Mouse (Mus musculus) limb, embryonic 10.5 days (tissue): ENCODE results near the gene Nek11. TPM values are rescaled to one million over a fixed set of nuclear protein-coding genes. Genes with fewer than 3 reads are reported as not detected.

Experiments
- DNase-seq: peaks from one replicate; pipeline ENCODE4 v3.0.0-alpha.2; 2017; ENCODE audit warnings: low spot score
- H3K27ac ChIP-seq: fragments of 300-500 bp; sonication (generic); 2 replicates; pipeline ENCODE4 v1.5.1; 2016; ENCODE audit warnings: mild to moderate bottlenecking
- H3K27me3 ChIP-seq: fragments of 300-500 bp; sonication (generic); 2 replicates; pipeline ENCODE4 v1.6.1; 2016; ENCODE audit warnings: low read depth, mild to moderate bottlenecking; ENCODE audit not compliant: poor library complexity, severe bottlenecking
- H3K36me3 ChIP-seq: fragments of 300-500 bp; sonication (generic); 2 replicates; pipeline ENCODE4 v1.6.1; 2016; ENCODE audit warnings: mild to moderate bottlenecking, moderate library complexity
- H3K4me1 ChIP-seq: fragments of 300-500 bp; sonication (generic); 2 replicates; pipeline ENCODE4 v1.6.1; 2016
- H3K4me3 ChIP-seq: fragments of 300-500 bp; sonication (generic); 2 replicates; pipeline ENCODE4 v1.5.1; 2016; ENCODE audit warnings: mild to moderate bottlenecking, moderate library complexity
- H3K9me3 ChIP-seq: fragments of 300-500 bp; sonication (generic); replicated peaks from 2 replicates; pipeline ENCODE4 v1.6.1; 2016; ENCODE audit warnings: mild to moderate bottlenecking
- WGBS: fragments of 180-500 bp; shearing (Covaris S2); methylation state at CpG from one replicate; pipeline ENCODE4 v1.1.7; 2016; 5-methylcytosine and 5-hydroxymethylcytosine counted together
- polyA plus RNA-seq: library from polyadenylated mRNA; unstranded; fragments of >200 nt; fragmentation: Nextera tagmentation; extraction: Ambion mirVana; gene quantifications from 2 replicates; pipeline ENCODE4 v1.2.1, GENCODE M21; 2016

The Nek11 gene
- polyA plus RNA-seq, 1 experiment from 2014 or later = 0.18 TPM

- 83% methylated on average over 3 of the region's 3 CpGs for WGBS
- Histone ChIP-seq H3K36me3 (no peaks in the 10 kb centered on the region), H3K4me3 (no peak overlapping the region), H3K4me1 (no peaks in the 10 kb centered on the region), H3K9me3 (no peaks in the 10 kb centered on the region), H3K27me3 (no peaks in the 10 kb centered on the region), H3K27ac (no peak overlapping the region)
- DNase-seq = no peak
These were observed 93.1 kb downstream of the Nek11 start for GRCm38 (mm10) chr9:105302230-105302629.

GRCm38 (mm10) chr9:105301396-105301795 lies 93.9 kb downstream of the Nek11 start:
- H3K4me1 ChIP-seq = no peaks in the 10 kb centered on the region
- DNase-seq = no peak
- no peak overlapping the region for H3K27ac ChIP-seq
- H3K27me3 ChIP-seq = no peaks in the 10 kb centered on the region
- WGBS = 98% methylated on average over 1 of the region's 1 CpGs
- H3K9me3 ChIP-seq = no peaks in the 10 kb centered on the region
- no peak overlapping the region for H3K4me3 ChIP-seq
- no peaks in the 10 kb centered on the region for H3K36me3 ChIP-seq

GRCm38 (mm10) chr9:105300738-105301325 lies 94.5 kb downstream of the Nek11 start:
- no peaks in the 10 kb centered on the region for H3K9me3 ChIP-seq
- H3K4me1 ChIP-seq = no peaks in the 10 kb centered on the region
- H3K27me3 ChIP-seq = no peaks in the 10 kb centered on the region
- DNase-seq = no peak
- H3K27ac ChIP-seq = no peak overlapping the region
- H3K36me3 ChIP-seq = no peaks in the 10 kb centered on the region
- H3K4me3 ChIP-seq = no peak overlapping the region
- 88% methylated on average over 2 of the region's 2 CpGs for WGBS

DNA sequence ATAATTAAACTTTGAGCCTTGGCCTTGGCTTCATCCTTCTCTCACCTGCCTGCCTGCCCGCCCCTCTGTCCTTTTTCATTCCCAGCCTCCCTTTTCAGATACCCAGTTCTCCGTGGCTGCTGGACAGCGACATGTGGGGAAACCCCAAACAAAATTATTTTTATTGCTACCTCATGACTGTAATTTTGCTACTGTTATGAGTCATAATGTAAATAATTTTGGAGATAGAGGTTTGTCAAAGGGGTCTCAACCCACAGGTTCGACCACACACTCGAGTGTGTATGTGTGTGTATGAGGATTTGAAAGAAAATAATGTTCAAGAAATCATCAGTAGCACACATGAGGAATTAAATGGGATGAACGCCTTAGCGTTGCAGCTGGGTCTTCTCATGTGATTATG lies 110.7 kb downstream of the Nek11 start:
- no peaks in the 10 kb centered on the region for H3K9me3 ChIP-seq
- H3K36me3 ChIP-seq = no peaks in the 10 kb centered on the region
- WGBS = 37% methylated on average over 7 of the region's 7 CpGs
- H3K4me3 ChIP-seq = no peak overlapping the region
- H3K4me1 ChIP-seq = no peaks in the 10 kb centered on the region
- no peaks in the 10 kb centered on the region for H3K27me3 ChIP-seq
- no peak overlapping the region for H3K27ac ChIP-seq
- no peak for DNase-seq

GRCm38 (mm10) chr9:105282725-105283124 lies 112.6 kb downstream of the Nek11 start:
- no peaks in the 10 kb centered on the region for H3K9me3 ChIP-seq
- no peak overlapping the region for H3K4me3 ChIP-seq
- 35% methylated on average over 4 of the region's 4 CpGs for WGBS
- no peaks in the 10 kb centered on the region for H3K36me3 ChIP-seq
- H3K27ac ChIP-seq = no peak overlapping the region
- H3K27me3 ChIP-seq = no peaks in the 10 kb centered on the region
- DNase-seq = peak; percentile 65
- no peaks in the 10 kb centered on the region for H3K4me1 ChIP-seq

DNA sequence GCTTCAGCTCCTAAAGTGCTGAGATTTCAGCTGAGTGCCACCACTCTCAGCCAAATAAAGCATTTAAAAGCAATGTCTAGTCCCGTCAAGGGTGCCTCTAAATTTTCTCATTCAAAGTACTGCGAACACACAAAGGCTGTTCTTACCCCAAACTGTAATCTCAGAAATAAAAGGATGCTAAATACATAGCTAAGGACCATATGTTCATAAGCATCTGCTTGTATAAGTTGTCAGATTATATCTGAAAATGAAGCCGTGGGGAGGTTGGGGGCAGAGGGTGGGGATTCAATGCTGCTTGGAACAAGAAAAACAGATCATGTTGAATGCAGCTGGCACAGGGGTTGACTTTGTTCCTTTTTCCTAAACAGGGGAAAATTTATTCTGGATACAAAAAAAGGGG lies 120.4 kb downstream of the Nek11 start:
- Histone ChIP-seq H3K4me1 (no peaks in the 10 kb centered on the region), H3K36me3 (no peaks in the 10 kb centered on the region), H3K9me3 (no peaks in the 10 kb centered on the region), H3K27me3 (no peaks in the 10 kb centered on the region), H3K4me3 (no peak overlapping the region), H3K27ac (no peak overlapping the region)
- WGBS = 87% methylated on average over 3 of the region's 3 CpGs
- no peak for DNase-seq

- Histone ChIP-seq H3K4me3 (no peak overlapping the region), H3K27me3 (no peaks in the 10 kb centered on the region), H3K36me3 (no peaks in the 10 kb centered on the region), H3K4me1 (no peaks in the 10 kb centered on the region), H3K9me3 (no peaks in the 10 kb centered on the region), H3K27ac (no peak overlapping the region)
- WGBS = 75% methylated on average over 6 of the region's 6 CpGs
- no peak for DNase-seq
These were observed 121.0 kb downstream of the Nek11 start for GRCm38 (mm10) chr9:105274286-105274685.

DNA sequence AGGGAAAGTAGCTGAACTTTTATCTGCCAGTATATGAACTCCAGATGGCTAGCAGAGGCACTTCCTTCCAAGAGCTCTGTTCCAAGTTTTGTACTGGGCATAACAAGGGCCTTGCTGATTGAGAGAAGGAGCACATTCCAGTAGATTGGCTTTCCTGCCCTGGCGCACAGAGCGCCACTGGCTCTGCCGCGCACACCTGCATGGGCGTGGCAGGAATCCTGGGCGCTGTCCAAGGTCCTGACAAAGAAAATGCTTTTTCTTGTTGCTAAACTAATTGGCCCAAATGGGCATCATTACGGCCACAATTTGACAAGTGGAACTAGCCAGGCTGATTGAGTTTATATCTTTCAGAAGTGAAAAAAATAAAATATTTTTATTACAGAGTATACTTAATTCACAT lies 123.1 kb downstream of the Nek11 start:
- no peaks in the 10 kb centered on the region for H3K9me3 ChIP-seq
- no peak overlapping the region for H3K27ac ChIP-seq
- no peak overlapping the region for H3K4me3 ChIP-seq
- peak; percentile 72 for DNase-seq
- no peaks in the 10 kb centered on the region for H3K27me3 ChIP-seq
- no peaks in the 10 kb centered on the region for H3K4me1 ChIP-seq
- WGBS = 12% methylated on average over 7 of the region's 7 CpGs
- H3K36me3 ChIP-seq = no peaks in the 10 kb centered on the region

- no peaks in the 10 kb centered on the region for H3K4me1 ChIP-seq
- DNase-seq = no peak
- no peaks in the 10 kb centered on the region for H3K9me3 ChIP-seq
- no peaks in the 10 kb centered on the region for H3K36me3 ChIP-seq
- no peak overlapping the region for H3K27ac ChIP-seq
- no peak overlapping the region for H3K4me3 ChIP-seq
- H3K27me3 ChIP-seq = no peaks in the 10 kb centered on the region
- 67% methylated on average over 2 of the region's 2 CpGs for WGBS
These were observed 132.2 kb downstream of the Nek11 start for GRCm38 (mm10) chr9:105263140-105263539.

DNA sequence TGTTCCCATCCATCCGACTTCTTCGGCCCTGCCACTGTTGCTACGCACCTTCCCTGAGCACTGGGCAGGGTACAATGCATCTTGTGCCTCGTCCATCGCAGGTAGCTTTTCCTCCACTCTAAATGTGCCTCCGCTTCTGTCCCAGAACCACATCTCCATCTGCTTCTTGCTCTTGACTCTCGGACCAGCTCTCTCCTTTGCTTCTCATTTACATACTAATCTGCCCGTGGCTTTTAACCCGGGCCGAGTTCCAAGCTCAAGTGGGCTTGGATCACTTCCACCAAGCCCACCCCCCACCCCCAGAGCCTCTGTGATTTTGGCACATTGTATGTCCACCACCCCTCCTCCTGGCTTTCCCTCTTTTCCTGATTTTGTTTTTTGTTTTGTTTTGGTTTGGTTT lies 137.7 kb downstream of the Nek11 start:
- no peak for DNase-seq
- Histone ChIP-seq H3K4me3 (no peak overlapping the region), H3K27ac (no peak overlapping the region), H3K27me3 (no peaks in the 10 kb centered on the region), H3K9me3 (no peaks in the 10 kb centered on the region), H3K4me1 (no peaks in the 10 kb centered on the region), H3K36me3 (no peaks in the 10 kb centered on the region)
- WGBS = 87% methylated on average over 10 of the region's 10 CpGs

GRCm38 (mm10) chr9:105254076-105254475 lies 141.2 kb downstream of the Nek11 start:
- DNase-seq = no peak
- H3K4me3 ChIP-seq = no peak overlapping the region
- H3K27me3 ChIP-seq = no peaks in the 10 kb centered on the region
- H3K27ac ChIP-seq = no peak overlapping the region
- no peaks in the 10 kb centered on the region for H3K9me3 ChIP-seq
- H3K4me1 ChIP-seq = no peaks in the 10 kb centered on the region
- H3K36me3 ChIP-seq = no peaks in the 10 kb centered on the region
- 96% methylated on average over 1 of the region's 1 CpGs for WGBS

DNA sequence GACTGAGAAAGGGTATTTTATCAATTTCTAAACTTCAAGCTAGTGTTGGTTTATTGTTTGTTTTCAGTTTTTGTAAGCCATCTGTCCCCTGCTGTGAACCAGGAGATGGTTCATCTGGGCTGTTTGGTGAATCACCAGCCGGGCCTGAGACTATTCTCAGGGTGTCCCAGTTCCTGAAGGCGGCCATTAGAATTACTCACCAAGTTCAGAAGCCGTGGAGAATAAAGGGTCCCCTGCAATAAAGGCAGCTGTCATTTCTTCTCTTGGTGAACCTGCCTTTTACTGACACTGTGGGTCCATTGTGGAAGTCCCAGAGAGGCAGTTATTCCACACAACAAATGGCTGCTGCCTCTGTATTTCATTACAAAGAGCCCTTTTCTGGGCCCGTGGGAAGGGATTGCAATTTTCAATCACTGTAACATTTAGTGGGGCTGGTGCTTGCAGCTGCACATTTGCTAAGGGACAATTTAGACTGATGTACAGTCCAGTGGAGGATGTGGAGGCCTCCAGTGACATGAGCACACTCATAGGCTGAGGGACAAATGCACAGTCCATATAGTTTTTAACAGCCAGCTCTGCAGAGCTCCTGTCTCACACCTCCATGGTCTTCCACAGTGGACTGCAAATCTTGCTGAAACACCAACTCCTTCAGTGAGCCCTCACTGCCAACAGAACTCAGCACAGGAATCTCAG lies 142.8 kb downstream of the Nek11 start:
- no peak for DNase-seq
- Histone ChIP-seq H3K4me3 (no peak overlapping the region), H3K9me3 (no peaks in the 10 kb centered on the region), H3K36me3 (no peaks in the 10 kb centered on the region), H3K27ac (no peak overlapping the region), H3K27me3 (no peaks in the 10 kb centered on the region), H3K4me1 (no peaks in the 10 kb centered on the region)
- WGBS = 80% methylated on average over 4 of the region's 4 CpGs

DNA sequence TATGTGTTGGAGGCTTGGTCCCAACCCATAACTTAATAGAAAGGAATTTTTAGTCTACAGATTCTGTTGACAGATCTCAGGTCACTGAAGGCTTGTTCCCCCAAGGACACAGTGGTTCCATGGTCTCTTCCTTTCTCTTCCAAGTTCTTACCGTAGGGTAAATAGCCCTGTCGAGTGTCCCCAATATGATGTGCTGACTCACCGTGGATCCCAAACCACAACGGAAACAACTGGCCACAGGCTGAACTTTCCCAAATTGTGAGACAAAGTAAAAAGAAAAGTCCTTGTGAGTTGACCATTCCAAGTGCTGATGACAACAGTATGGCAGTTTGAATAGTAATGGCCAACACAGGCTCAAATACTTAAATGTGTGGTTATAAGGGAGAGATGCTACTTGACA lies 144.1 kb downstream of the Nek11 start:
- H3K36me3 ChIP-seq = no peaks in the 10 kb centered on the region
- no peaks in the 10 kb centered on the region for H3K27me3 ChIP-seq
- WGBS = 97% methylated on average over 4 of the region's 4 CpGs
- H3K4me3 ChIP-seq = no peak overlapping the region
- H3K27ac ChIP-seq = no peak overlapping the region
- DNase-seq = no peak
- H3K4me1 ChIP-seq = no peaks in the 10 kb centered on the region
- H3K9me3 ChIP-seq = no peaks in the 10 kb centered on the region

DNA sequence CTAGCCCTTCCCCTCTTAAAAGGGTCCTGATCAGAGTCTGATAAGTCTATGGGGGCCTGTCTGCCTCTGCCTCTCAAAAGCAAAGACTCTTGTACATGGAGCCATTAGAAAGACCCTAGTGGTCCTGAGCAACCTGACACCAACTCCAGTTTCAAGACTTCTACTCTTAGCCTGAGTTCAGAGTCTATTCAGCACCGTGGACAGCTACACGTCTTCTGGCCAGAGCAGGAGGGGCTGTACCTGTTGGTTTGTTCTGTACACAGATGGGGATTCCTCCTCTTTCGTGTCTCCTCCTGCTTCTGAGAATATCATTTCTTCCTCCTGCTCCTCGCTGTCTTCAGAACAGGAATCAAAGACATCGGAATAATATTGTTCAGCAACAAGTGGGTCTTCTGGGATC lies 151.3 kb downstream of the Nek11 start:
- Histone ChIP-seq H3K9me3 (no peaks in the 10 kb centered on the region), H3K4me3 (no peak overlapping the region), H3K4me1 (no peaks in the 10 kb centered on the region), H3K36me3 (no peaks in the 10 kb centered on the region), H3K27me3 (no peaks in the 10 kb centered on the region), H3K27ac (no peak overlapping the region)
- DNase-seq = peak; percentile 73
- WGBS = 32% methylated on average over 5 of the region's 5 CpGs
